Mouse (Mus musculus) MEL (cell line): ENCODE measurements around the gene Gm20388.

Source experiments
- CTCF ChIP-seq, 3 experiments: IDR thresholded peaks in 2 of 3; conservative IDR thresholded peaks in 1 of 3; 2 replicates each; pipeline ENCODE4 v1.5.1; 2011 to 2012; ENCODE audit warnings: low read length in 3 of 3, low read depth in 2 of 3, mild to moderate bottlenecking in 2 of 3, improper control_type of control experiment in 1 of 3, inconsistent platforms in 1 of 3, mixed read lengths in 1 of 3, moderate library complexity in 1 of 3; ENCODE audit not compliant: control insufficient read depth in 1 of 3, insufficient read depth in 1 of 3, poor library complexity in 1 of 3, severe bottlenecking in 1 of 3
- EP300 ChIP-seq, 2 experiments: IDR thresholded peaks; 2 replicates each; pipeline ENCODE4 v1.6.1; 2011; ENCODE audit warnings: improper control_type of control experiment in 2 of 2, low read length in 2 of 2, low read depth in 1 of 2, mild to moderate bottlenecking in 1 of 2
- GATA1 ChIP-seq: IDR thresholded peaks from 2 replicates; pipeline ENCODE4 v1.6.1; 2011; ENCODE audit warnings: low read depth, low read length, improper control_type of control experiment
- JUND ChIP-seq: IDR thresholded peaks from 2 replicates; pipeline ENCODE4 v1.6.1; 2011; ENCODE audit warnings: low read depth, mild to moderate bottlenecking, improper control_type of control experiment, low read length
- KAT2A ChIP-seq: conservative IDR thresholded peaks from 2 replicates; pipeline ENCODE4 v1.6.1; 2012; ENCODE audit warnings: low read depth, low read length, improper control_type of control experiment, inconsistent platforms
- MAX ChIP-seq: IDR thresholded peaks from 2 replicates; pipeline ENCODE4 v1.6.1; 2011; ENCODE audit warnings: low read length, improper control_type of control experiment
- MEF2A ChIP-seq: IDR thresholded peaks from 2 replicates; pipeline ENCODE4 v1.6.1; 2014; ENCODE audit warnings: low read depth, mild to moderate bottlenecking, inconsistent platforms, low read length, improper control_type of control experiment; ENCODE audit not compliant: poor library complexity, insufficient replicate concordance, severe bottlenecking; ENCODE audit errors: extremely low read depth
- POLR2A ChIP-seq, 2 experiments: IDR thresholded peaks; 2 replicates each; pipeline ENCODE4 v1.6.1; 2011 to 2012; ENCODE audit warnings: low read length in 2 of 2, mild to moderate bottlenecking in 2 of 2, control low read depth in 1 of 2, improper control_type of control experiment in 1 of 2, low read depth in 1 of 2, moderate library complexity in 1 of 2; ENCODE audit not compliant: control insufficient read depth in 1 of 2, insufficient read depth in 1 of 2, poor library complexity in 1 of 2
- POLR2AphosphoS2 ChIP-seq: IDR thresholded peaks from 2 replicates; pipeline ENCODE4 v1.6.1; 2011; ENCODE audit warnings: low read length, improper control_type of control experiment
- TAL1 ChIP-seq: IDR thresholded peaks from 2 replicates; pipeline ENCODE4 v1.6.1; 2012; ENCODE audit warnings: mild to moderate bottlenecking, inconsistent platforms, low read length, moderate library complexity, mixed read lengths

DNA sequence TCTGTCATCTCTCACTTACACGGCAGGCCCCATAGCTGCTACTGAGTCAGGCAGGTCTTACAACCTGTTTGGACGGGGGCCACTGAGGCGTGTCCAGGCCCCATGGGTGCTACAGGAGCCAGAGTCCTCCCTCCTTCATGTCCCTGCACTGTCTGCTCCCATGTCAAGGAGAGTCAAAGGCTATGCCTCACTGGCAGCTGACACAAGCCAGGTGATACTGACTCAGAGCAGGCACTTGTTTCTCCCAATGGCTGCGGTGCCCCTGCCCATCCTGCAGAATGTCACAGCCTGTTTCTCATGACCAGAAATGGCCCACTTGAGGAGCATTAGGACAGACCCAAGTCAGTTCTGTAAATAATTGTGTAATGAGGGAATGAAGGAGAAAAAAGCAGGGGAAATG lies 2229.8 kb downstream of the Gm20388 start:
- TF ChIP-seq CTCF (IDR thresholded peaks at IDR 0.05 in 2 of 3, conservative IDR thresholded peaks at IDR 0.05 in 1 of 3; ENCODE audit: control insufficient read depth in 1 of 3, insufficient read depth in 1 of 3, low read depth in 2 of 3, low read length in 3 of 3, poor library complexity in 1 of 3, severe bottlenecking in 1 of 3) (no peak), JUND (no peak), POLR2AphosphoS2 (no peak), GATA1 (no peak), MAX (no peak), POLR2A (IDR thresholded peaks at IDR 0.05; ENCODE audit: control insufficient read depth in 1 of 2, insufficient read depth in 1 of 2, low read depth in 1 of 2, low read length in 2 of 2, poor library complexity in 1 of 2) (no peak), TAL1 (no peak), EP300 (IDR thresholded peaks at IDR 0.05; ENCODE audit: low read depth in 1 of 2, low read length in 2 of 2) (no peak), MEF2A (no peak), KAT2A (no peak)
